Mouse (Mus musculus) hindbrain, embryonic 11.5 days (tissue): ENCODE results near the gene Arpc3. TPM values are rescaled to one million over a fixed set of nuclear protein-coding genes. Genes with fewer than 3 reads are reported as not detected.
"Not testable (repeated sequence)": the region's sequence is repeated elsewhere in the genome, so short reads cannot be mapped to it uniquely, and the experiment has no call there.

Experiments used
- ATAC-seq: fragments of 200-750 bp; cut with Nextera tagmentation; 2 replicates; pipeline ENCODE4 v1.8.0; 2017; ENCODE audit warnings: mild to moderate bottlenecking, moderate TSS enrichment, moderate library complexity; ENCODE audit not compliant: low FRiP score
- DNase-seq: peaks from one replicate; pipeline ENCODE4 v3.0.0-alpha.2; 2015; ENCODE audit warnings: low spot score
- H3K27ac ChIP-seq: fragments of 300-500 bp; sonication (generic); 2 replicates; pipeline ENCODE4 v1.5.1; 2014; ENCODE audit warnings: mild to moderate bottlenecking, low read depth, low read length
- H3K27me3 ChIP-seq: fragments of 300-500 bp; sonication (generic); 2 replicates; pipeline ENCODE4 v1.6.1; 2014; ENCODE audit warnings: mild to moderate bottlenecking, low read length, moderate library complexity, mixed read lengths; ENCODE audit not compliant: control insufficient read depth, insufficient read depth
- H3K36me3 ChIP-seq: fragments of 300-500 bp; sonication (generic); 2 replicates; pipeline ENCODE4 v1.6.1; 2014; ENCODE audit warnings: mild to moderate bottlenecking, low read length, moderate library complexity, mixed read lengths; ENCODE audit not compliant: control insufficient read depth, insufficient read depth
- H3K4me1 ChIP-seq: fragments of 300-500 bp; sonication (generic); replicated peaks from 2 replicates; pipeline ENCODE4 v1.6.1; 2014; ENCODE audit warnings: low read length, mixed read lengths; ENCODE audit not compliant: control insufficient read depth, insufficient read depth
- H3K4me2 ChIP-seq: fragments of 300-500 bp; sonication (generic); replicated peaks from 2 replicates; pipeline ENCODE4 v1.6.1; 2014; ENCODE audit warnings: mild to moderate bottlenecking, low read depth, low read length
- H3K4me3 ChIP-seq: fragments of 300-500 bp; sonication (generic); 2 replicates; pipeline ENCODE4 v1.5.1; 2014; ENCODE audit warnings: low read depth, low read length
- H3K9ac ChIP-seq: fragments of 300-500 bp; sonication (generic); 2 replicates; pipeline ENCODE4 v1.6.1; 2014; ENCODE audit warnings: low read depth, low read length
- H3K9me3 ChIP-seq: fragments of 300-500 bp; sonication (generic); 2 replicates; pipeline ENCODE4 v1.6.1; 2016; ENCODE audit warnings: low read length; ENCODE audit not compliant: control insufficient read depth
- WGBS: fragments of 180-500 bp; shearing (Covaris S2); extraction: QIAGEN DNeasy Blood & Tissue Kit; methylation state at CpG from one replicate; pipeline ENCODE4 v1.1.7; 2014; 5-methylcytosine and 5-hydroxymethylcytosine counted together
- polyA plus RNA-seq: library from polyadenylated mRNA; unstranded; fragments of >200 nt; fragmentation: Nextera tagmentation; extraction: Ambion mirVana; gene quantifications from 2 replicates; pipeline ENCODE4 v1.2.1, GENCODE M21; 2014

Gene Arpc3
- polyA plus RNA-seq, 1 experiment from 2014 or later, result 53.8 TPM

DNA sequence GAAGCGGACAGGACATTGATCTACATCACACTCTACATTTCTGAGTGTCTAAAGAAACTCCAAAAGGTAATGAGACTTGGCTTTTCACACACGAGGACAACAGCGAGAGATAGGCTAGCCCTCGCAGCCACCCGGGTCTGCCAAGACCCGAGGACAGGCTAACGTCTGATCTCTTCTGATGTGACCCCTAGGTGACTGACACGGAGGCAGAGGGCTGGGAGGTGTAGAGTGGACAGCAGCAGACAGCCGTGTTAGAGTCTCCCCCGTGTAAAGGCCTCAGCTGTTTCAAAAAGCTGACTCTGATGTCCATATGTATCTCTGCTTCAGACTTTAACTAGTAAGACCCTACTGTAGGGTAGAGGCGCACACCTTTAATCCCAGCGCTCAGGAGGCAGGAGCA is 11.7 kb downstream of the Arpc3 start:
- 93% methylated on average over 12 of the region's 12 CpGs for WGBS

DNA sequence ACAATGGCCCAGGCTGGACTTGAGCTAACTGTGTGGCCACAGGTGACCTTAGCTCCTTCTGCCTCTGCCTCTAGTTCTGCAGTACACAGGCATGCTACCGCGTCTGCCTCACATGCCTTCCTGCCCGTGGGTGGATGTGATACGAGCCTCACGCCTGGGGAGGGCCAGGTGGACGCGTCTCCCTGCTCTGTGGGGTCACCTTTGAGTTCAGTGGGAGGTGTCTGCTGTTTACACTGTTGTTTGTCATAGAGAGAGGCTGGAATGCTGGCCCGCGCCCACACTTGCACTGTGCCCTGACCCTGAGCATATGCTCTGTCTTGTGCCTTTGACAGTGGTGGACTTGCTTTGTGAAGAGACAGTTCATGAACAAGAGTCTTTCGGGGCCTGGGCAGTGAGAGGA is 13.9 kb downstream of the Arpc3 start:
- no peak overlapping the region for H3K9ac ChIP-seq
- H3K4me1 ChIP-seq, result no peaks in the 10 kb centered on the region
- DNase-seq (no peak), ATAC-seq (no peak)
- H3K4me3 ChIP-seq, result no peak overlapping the region
- H3K36me3 ChIP-seq, result peaks cover 14% of the 10 kb centered on the region
- no peak overlapping the region for H3K4me2 ChIP-seq
- H3K27ac ChIP-seq, result no peak overlapping the region
- H3K9me3 ChIP-seq, result no peaks in the 10 kb centered on the region
- no peaks in the 10 kb centered on the region for H3K27me3 ChIP-seq
- WGBS, result 96% methylated on average over 10 of the region's 10 CpGs

More for the DNA sequence above, 11.7 kb downstream of the Arpc3 start:
- Histone ChIP-seq H3K27me3 (no peaks in the 10 kb centered on the region), H3K27ac (no peak overlapping the region), H3K4me2 (no peak overlapping the region), H3K4me1 (no peaks in the 10 kb centered on the region), H3K36me3 (peaks cover 12% of the 10 kb centered on the region), H3K9ac (no peak overlapping the region), H3K4me3 (no peak overlapping the region), H3K9me3 (no peaks in the 10 kb centered on the region)
- ATAC-seq (no peak), DNase-seq (no peak)

DNA sequence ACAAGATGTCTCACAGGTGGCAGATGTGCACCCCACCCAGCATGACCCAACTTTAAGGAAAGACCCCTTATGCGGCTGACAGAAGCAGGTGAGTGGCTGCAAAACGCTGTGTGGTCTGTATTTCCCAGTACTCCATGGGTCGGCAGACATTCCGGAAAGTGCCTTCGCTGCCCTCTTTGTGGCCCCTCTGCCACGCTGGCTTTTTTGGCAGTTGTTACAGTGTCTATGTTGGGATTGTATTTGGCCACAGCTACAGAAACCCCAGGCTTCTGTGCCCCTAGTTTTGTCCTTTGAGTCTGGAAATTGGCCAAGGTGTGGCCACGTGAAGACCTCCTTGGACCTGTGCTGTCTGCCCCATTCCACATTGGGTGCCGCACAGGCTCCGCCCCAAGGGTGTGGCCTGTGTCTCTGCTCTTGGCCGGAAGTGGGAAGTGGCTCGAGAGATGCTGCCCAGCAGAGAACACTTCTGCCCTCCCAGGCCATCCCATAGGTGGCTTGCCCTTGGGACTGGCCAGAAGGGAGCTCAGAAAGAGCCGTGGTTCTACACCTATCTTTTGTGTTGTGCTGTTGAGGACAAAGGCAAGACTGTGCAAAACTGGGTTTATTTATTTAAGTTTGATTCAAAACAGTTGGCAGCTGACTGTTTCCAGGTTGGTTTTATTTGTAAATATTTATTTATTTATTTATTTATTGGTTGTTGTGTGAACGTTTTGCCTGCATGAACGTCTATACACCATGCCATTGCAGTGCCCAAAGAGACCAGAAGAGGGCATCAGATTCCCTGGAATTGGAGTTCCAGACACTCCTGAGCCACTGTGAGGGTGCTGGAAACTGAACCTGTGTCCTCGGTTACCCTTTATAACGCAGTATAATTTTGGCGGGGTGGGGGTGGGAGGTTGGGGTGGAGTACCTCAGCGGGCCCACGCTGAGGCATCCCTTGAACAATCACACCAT is 18.3 kb downstream of the Arpc3 start:
- peaks cover 9% of the 10 kb centered on the region; the same call in 1 of the 2 replicates for H3K36me3 ChIP-seq
- H3K4me3 ChIP-seq, result no peak overlapping the region
- no peak for ATAC-seq
- no peaks in the 10 kb centered on the region for H3K4me1 ChIP-seq
- WGBS, result 84% methylated on average over 19 of the region's 19 CpGs
- H3K27me3 ChIP-seq, result no peaks in the 10 kb centered on the region
- no peak overlapping the region for H3K9ac ChIP-seq
- no peak overlapping the region for H3K27ac ChIP-seq
- no peak overlapping the region for H3K4me2 ChIP-seq
- no peak for DNase-seq
- H3K9me3 ChIP-seq, result no peaks in the 10 kb centered on the region

DNA sequence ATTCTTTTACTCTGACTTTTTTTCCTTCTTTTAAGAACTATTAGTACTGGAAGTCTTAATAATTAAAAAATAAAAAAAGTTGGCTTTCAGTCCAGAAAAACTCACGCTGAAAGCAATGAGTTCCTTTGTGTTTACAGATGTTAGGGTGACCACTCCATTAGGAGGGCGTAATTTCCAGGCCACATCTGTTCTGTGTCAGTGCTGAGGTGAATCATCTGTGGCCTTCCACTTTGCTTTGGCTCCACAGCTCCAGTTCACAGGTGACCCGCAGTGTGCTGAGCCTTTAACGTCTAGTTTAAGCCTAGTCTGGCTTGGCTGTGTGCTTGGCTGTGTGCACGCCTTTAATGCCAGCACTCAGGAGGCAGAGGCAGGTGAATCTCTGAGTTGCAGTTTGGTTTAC is 20.2 kb downstream of the Arpc3 start:
- Histone ChIP-seq H3K9me3 (no peaks in the 10 kb centered on the region), H3K4me1 (no peaks in the 10 kb centered on the region), H3K36me3 (0 out of 2 replicates have a peak, but pooled peaks cover 2% of the 10 kb centered on the region), H3K27me3 (no peaks in the 10 kb centered on the region), H3K27ac (no peak overlapping the region), H3K4me3 (no peak overlapping the region), H3K4me2 (no peak overlapping the region), H3K9ac (no peak overlapping the region)
- DNase-seq, result no peak
- 86% methylated on average over 5 of the region's 5 CpGs for WGBS
- no peak for ATAC-seq

DNA sequence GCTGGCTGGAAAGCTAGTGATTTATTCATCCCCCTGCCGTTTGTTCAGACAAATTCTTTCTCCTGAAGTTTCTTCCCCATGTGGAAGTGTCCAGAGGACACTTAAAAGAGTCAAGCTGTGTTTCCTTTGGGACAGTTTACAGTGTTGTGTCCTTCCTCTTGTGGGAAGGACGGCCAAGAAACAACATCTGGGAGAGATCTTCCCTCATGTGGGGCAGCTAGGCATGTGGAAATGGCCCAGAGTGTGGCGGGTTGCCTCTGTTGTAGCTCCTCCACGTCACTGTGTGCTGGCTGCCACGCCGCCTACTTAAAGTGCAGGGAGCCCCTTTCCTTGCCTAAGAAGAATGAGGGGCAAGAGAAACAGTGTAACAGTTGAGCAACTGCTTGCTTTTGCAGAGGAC is 21.1 kb downstream of the Arpc3 start:
- Histone ChIP-seq H3K9me3 (no peaks in the 10 kb centered on the region), H3K9ac (no peak overlapping the region)
- WGBS, result 75% methylated on average over 6 of the region's 6 CpGs

DNA sequence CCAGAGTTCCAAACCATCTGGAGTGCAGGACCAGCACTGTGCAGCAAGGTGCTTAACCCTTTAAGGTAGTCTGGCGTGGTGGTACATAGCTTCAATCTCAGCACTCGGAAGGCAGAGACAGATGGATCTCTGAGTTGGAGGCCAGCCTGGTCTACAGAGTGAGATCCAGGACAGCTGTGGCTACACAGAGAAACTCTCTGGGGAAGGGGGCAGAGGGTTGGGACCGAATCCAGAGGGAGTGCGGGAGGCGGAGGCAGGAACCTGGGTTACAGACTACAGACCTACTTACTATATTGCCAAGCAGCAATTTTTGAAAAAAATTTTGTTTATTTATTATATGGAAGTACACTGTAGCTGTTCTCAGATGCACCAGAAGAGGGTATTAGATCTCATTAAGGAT is 22.7 kb downstream of the Arpc3 start:
- ATAC-seq (no peak), DNase-seq (no peak)
- H3K9me3 ChIP-seq, result no peaks in the 10 kb centered on the region
- no peaks in the 10 kb centered on the region for H3K4me1 ChIP-seq
- H3K4me3 ChIP-seq, result no peak overlapping the region
- no peaks in the 10 kb centered on the region for H3K27me3 ChIP-seq
- no peak overlapping the region for H3K4me2 ChIP-seq
- no peak overlapping the region for H3K9ac ChIP-seq
- 0 out of 2 replicates have a peak, but pooled peaks cover 2% of the 10 kb centered on the region for H3K36me3 ChIP-seq
- H3K27ac ChIP-seq, result no peak overlapping the region
- WGBS, result 94% methylated on average over 5 of the region's 5 CpGs

More for the DNA sequence above, 21.1 kb downstream of the Arpc3 start:
- Histone ChIP-seq H3K27me3 (no peaks in the 10 kb centered on the region), H3K4me2 (no peak overlapping the region), H3K4me3 (no peak overlapping the region), H3K36me3 (0 out of 2 replicates have a peak, but pooled peaks cover 2% of the 10 kb centered on the region), H3K27ac (no peak overlapping the region), H3K4me1 (no peaks in the 10 kb centered on the region)
- ATAC-seq (no peak), DNase-seq (no peak)

DNA sequence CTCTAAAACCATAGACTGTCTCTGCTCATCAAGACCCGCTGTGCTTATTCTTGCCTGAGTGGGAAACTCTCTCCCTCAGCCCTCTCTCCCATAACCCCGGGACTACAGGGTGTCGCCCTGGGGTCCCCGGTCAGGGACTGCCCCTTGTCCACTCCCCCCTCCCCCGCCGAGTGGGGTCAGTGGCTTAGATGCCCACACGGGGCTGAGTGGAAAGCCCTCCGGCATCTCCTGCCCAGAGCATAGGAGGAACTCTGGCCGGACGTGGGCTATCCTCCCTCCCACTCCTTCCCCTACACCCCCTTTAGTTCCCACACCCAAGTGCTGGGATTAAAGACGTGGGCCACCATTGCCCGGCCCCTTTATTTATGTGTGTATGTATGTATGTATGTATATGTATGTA is 23.8 kb downstream of the Arpc3 start:
- 83% methylated on average over 12 of the region's 12 CpGs for WGBS
- H3K4me3 ChIP-seq, result no peak overlapping the region
- no peak for DNase-seq
- H3K27ac ChIP-seq, result no peak overlapping the region
- H3K36me3 ChIP-seq, result no peaks in the 10 kb centered on the region
- no peak overlapping the region for H3K9ac ChIP-seq
- H3K27me3 ChIP-seq, result no peaks in the 10 kb centered on the region
- no peaks in the 10 kb centered on the region for H3K4me1 ChIP-seq
- no peak overlapping the region for H3K4me2 ChIP-seq
- no peaks in the 10 kb centered on the region for H3K9me3 ChIP-seq
- ATAC-seq, result no peak

DNA sequence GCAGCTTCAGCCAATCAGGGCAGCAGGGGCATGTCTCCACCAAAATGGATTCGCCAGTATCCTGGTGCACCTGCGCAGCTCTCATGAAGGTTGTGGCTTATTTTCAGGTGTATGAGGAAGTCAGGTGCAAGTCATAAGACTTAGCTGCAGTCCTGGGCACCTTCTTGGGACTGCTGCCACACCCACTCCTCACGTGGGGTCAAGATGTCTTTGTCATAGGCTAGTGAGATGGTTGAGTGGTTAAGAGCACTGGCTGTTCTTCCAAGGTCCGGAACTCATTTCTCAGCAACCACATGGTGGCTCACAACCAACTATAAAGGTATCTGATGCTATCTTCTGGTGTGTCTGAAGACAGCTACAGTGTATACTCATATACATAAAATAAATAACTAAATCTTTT is 29.0 kb downstream of the Arpc3 start:
- not testable (repeated sequence) for ATAC-seq, H3K4me3 ChIP-seq, H3K36me3 ChIP-seq, H3K27ac ChIP-seq, H3K27me3 ChIP-seq, H3K9ac ChIP-seq, H3K9me3 ChIP-seq, DNase-seq, H3K4me2 ChIP-seq, H3K4me1 ChIP-seq
- WGBS, result 62% methylated on average over 4 of the region's 4 CpGs
